9 mouse cellular contexts compared by ENCODE assay signal in genomic region chr5:24475476-24476241, GRCm38 (mm10). TPM values are rescaled to one million over a fixed set of nuclear protein-coding genes. Genes with fewer than 3 reads are reported as not detected.
DNase-seq lines count a peak whose midpoint lies in the region; ATAC-seq and TF ChIP-seq lines count a peak whose summit lies in the region.
"Had no signal": no experiment of that assay in that cellular context is flagged by ENCODE, and none has a peak within 500 bp of the region (broad histone marks: within the 10 kb centered on the region; RNA-seq: fewer than 3 reads in every experiment).

No protein-coding gene starts in this region.

- DNase-seq in gastrocnemius, adult 2 months = no peak
- no peak for DNase-seq in gastrocnemius, postnatal 36 days
- DNase-seq in brain, adult 2 months (ENCODE audit: low read depth, low spot score) = peak; percentile 61
- DNase-seq in lung, adult 18-20 months = peak; percentile 94 to 96
- DNase-seq in urinary bladder, postnatal 4 days (ENCODE audit: low spot score in 2 of 2) = peak; percentile 72 to 74
- no peak for DNase-seq in thymus, adult 2 months
- no peak for DNase-seq in right cerebral cortex, postnatal 4 days

- TF ChIP-seq POLR2A in thymus, adult 2 months (IDR thresholded peaks at IDR 0.05; ENCODE audit: control insufficient read depth, extremely low read depth, insufficient read depth, low read length, poor library complexity) = no peak

- intact Hi-C loops in gastrocnemius, adult 2 months (cut with DNase I) = no loop called here
- intact Hi-C loops in gastrocnemius, postnatal 36 days (cut with DNase I) = no loop called here

- no peak overlapping the region for H3K9ac ChIP-seq in hindbrain, embryonic 15.5 days

- peaks cover 37% of the 10 kb centered on the region for H3K36me3 ChIP-seq in hindbrain, embryonic 15.5 days
- H3K36me3 ChIP-seq in thymus, adult 2 months (ENCODE audit: control insufficient read depth, insufficient read depth, low read length) = peaks cover 19% of the 10 kb centered on the region

- WGBS in hindbrain, embryonic 15.5 days = 72% methylated on average over 6 of the region's 6 CpGs
- 96% methylated on average over 6 of the region's 6 CpGs for WGBS in thymus, adult 2 months

- no peak for TF ChIP-seq CTCF in gastrocnemius, adult 2 months (IDR thresholded peaks at IDR 0.05)
- TF ChIP-seq CTCF in thymus, adult 2 months (IDR thresholded peaks at IDR 0.05; ENCODE audit: borderline replicate concordance, control insufficient read depth, extremely low read depth, insufficient read depth, low read length, poor library complexity) = no peak

- H3K4me2 ChIP-seq in hindbrain, embryonic 15.5 days = no peak overlapping the region

- no peaks in the 10 kb centered on the region for H3K9me3 ChIP-seq in hindbrain, embryonic 15.5 days

- H3K27ac ChIP-seq in gastrocnemius, adult 2 months = peak overlapping the region; percentile 63; the same call in 1 of the 2 replicates
- H3K27ac ChIP-seq in hindbrain, embryonic 15.5 days (replicated peaks) = no peak overlapping the region
- no peak overlapping the region for H3K27ac ChIP-seq in thymus, adult 2 months (ENCODE audit: control insufficient read depth, insufficient read depth, low read length)

- ATAC-seq in hindbrain, embryonic 15.5 days (ENCODE audit: low FRiP score, low read depth) = peak; percentile 32; the same call in 1 of the 2 replicates

- H3K27me3 ChIP-seq in hindbrain, embryonic 15.5 days = peaks cover 6% of the 10 kb centered on the region; the same call in 1 of the 2 replicates
- peaks cover 3% of the 10 kb centered on the region; the same call in 1 of the 2 replicates for H3K27me3 ChIP-seq in thymus, adult 2 months (ENCODE audit: control insufficient read depth, insufficient read depth, low read length)

- peak overlapping the region; percentile 73 for H3K4me3 ChIP-seq in gastrocnemius, adult 2 months
- H3K4me3 ChIP-seq in hindbrain, embryonic 15.5 days = peak overlapping the region; percentile 31; the same call in 1 of the 2 replicates
- no peak overlapping the region for H3K4me3 ChIP-seq in thymus, adult 2 months (ENCODE audit: control insufficient read depth, insufficient read depth, low read length)

- H3K4me1 ChIP-seq in hindbrain, embryonic 15.5 days (replicated peaks) = peaks cover 31% of the 10 kb centered on the region
- peaks cover 9% of the 10 kb centered on the region for H3K4me1 ChIP-seq in thymus, adult 2 months (replicated peaks; ENCODE audit: control insufficient read depth, insufficient read depth, low read length)

RNA-seq across cellular contexts. Expression of gene Agap3, which starts 23.7 kb away (rescaled TPM):
- 10 to 100 TPM; 67.8 to 71.0 TPM for total RNA-seq in gastrocnemius, adult 2 months (2021)
- 10 to 100 TPM; 59.6 to 63.2 TPM for total RNA-seq in gastrocnemius, postnatal 36 days (2021)
- polyA plus RNA-seq in hindbrain, embryonic 15.5 days (2015; fragmentation: Nextera tagmentation; extraction: Ambion mirVana) = 112 and 124 TPM in 2 replicates
- polyA plus RNA-seq in thymus, adult 2 months (2012; rRNA removed) = 111 and 117 TPM in 2 replicates

RNA-seq across cellular contexts. Expression of gene Tmub1, which starts 28.0 kb away (rescaled TPM):
- total RNA-seq in gastrocnemius, adult 2 months (2021) = 10 to 100 TPM; 18.1 to 22.2 TPM
- 10 to 100 TPM; 14.9 to 15.8 TPM for total RNA-seq in gastrocnemius, postnatal 36 days (2021)
- polyA plus RNA-seq in hindbrain, embryonic 15.5 days (2015; fragmentation: Nextera tagmentation; extraction: Ambion mirVana) = 55.1 and 64.2 TPM in 2 replicates
- polyA plus RNA-seq in thymus, adult 2 months (2012; rRNA removed) = 122 and 136 TPM in 2 replicates

RNA-seq across cellular contexts. Expression of gene Fastk, which starts 30.6 kb away (rescaled TPM):
- total RNA-seq in gastrocnemius, adult 2 months (2021) = 100 to 1,000 TPM; 163 to 214 TPM
- 100 to 1,000 TPM; 179 to 183 TPM for total RNA-seq in gastrocnemius, postnatal 36 days (2021)
- polyA plus RNA-seq in hindbrain, embryonic 15.5 days (2015; fragmentation: Nextera tagmentation; extraction: Ambion mirVana) = 96.8 and 113 TPM in 2 replicates
- 424 and 481 TPM in 2 replicates for polyA plus RNA-seq in thymus, adult 2 months (2012; rRNA removed)

RNA-seq across cellular contexts. Expression of gene Gbx1, which starts 51.3 kb away (rescaled TPM):
- not detected for total RNA-seq in gastrocnemius, adult 2 months (2021)
- not detected for total RNA-seq in gastrocnemius, postnatal 36 days (2021)
- polyA plus RNA-seq in hindbrain, embryonic 15.5 days (2015; fragmentation: Nextera tagmentation; extraction: Ambion mirVana) = 6.8 and 8.8 TPM in 2 replicates
- polyA plus RNA-seq in thymus, adult 2 months (2012; rRNA removed) = 0.05 TPM in 2 replicates
- polyA plus RNA-seq: erythroblast, embryonic 14.5 days had no signal

RNA-seq across cellular contexts. Expression of gene Slc4a2, which starts 52.0 kb away (rescaled TPM):
- 10 to 100 TPM; 14.4 to 16.7 TPM for total RNA-seq in gastrocnemius, adult 2 months (2021)
- total RNA-seq in gastrocnemius, postnatal 36 days (2021) = 10 to 100 TPM; 14.7 to 15.5 TPM
- 25.1 and 26.8 TPM in 2 replicates for polyA plus RNA-seq in hindbrain, embryonic 15.5 days (2015; fragmentation: Nextera tagmentation; extraction: Ambion mirVana)
- polyA plus RNA-seq in thymus, adult 2 months (2012; rRNA removed) = 116 and 118 TPM in 2 replicates

Comparison
In these comparisons a context has a peak if more than half of its experiments do, and no peak if none do; other contexts are left out.
1. DNase-seq: peak in brain, adult 2 months (single experiment), lung, adult 18-20 months (2 of 2) and urinary bladder, postnatal 4 days (2 of 2); none in gastrocnemius, adult 2 months (single experiment), gastrocnemius, postnatal 36 days (0 of 2), thymus, adult 2 months (single experiment) and right cerebral cortex, postnatal 4 days (single experiment).